Mouse (Mus musculus): ENCODE results near the gene Cfap77. TPM values are rescaled to one million over a fixed set of nuclear protein-coding genes. Genes with fewer than 3 reads are reported as not detected.
A peak's percentile ranks its signal among the peaks of the same experiment; 100 is the strongest.

Cfap77 gene
- total RNA-seq, 2 experiments from 2014 or later, result not detected

- no peak for DNase-seq
Measured at GRCm38 (mm10) chr2:28997161-28997834, 57.6 kb downstream of the Cfap77 start.

DNA sequence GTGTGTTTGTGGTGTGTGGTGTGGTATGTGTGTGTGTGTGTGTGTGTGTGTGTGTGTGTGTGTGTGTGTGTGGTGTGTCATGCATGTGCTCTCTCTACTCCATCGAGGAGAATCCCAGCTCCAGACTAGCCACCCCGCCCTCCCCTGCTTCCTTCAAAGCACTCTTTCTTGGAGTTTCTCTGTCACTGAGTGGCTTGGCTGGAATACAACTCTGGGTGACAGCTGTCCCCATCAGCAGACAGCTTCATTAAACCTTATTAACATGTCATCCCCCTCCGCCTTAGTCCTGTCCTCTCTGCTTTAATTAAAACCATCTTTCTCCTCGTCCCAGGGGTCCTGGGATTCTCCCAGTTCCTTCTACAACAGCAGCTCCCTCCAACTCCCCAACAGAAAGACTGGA lies 59.4 kb downstream of the Cfap77 start:
- DNase-seq, result no peak

- DNase-seq, result no peak
Measured at GRCm38 (mm10) chr2:28994014-28994413, 60.9 kb downstream of the Cfap77 start.

DNA sequence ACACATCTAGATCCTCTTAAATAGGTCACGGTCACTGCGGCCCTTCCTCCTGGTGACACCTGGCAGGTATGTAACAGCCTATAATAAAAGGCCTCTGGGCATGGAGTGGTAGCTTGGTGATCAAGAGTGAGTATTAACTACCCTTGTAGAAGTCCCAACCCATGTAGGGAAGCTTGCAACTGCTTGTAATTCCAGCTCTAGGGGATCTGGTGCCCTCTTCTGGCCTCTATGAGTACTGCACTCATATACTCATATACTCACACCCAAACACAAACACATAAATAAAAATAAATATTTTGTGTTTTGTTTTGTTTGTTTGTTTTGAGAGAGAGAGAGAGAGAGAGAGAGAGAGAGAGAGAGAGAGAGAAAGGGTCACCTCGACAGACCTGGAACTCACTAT lies 66.1 kb downstream of the Cfap77 start:
- DNase-seq, result no peak

DNA sequence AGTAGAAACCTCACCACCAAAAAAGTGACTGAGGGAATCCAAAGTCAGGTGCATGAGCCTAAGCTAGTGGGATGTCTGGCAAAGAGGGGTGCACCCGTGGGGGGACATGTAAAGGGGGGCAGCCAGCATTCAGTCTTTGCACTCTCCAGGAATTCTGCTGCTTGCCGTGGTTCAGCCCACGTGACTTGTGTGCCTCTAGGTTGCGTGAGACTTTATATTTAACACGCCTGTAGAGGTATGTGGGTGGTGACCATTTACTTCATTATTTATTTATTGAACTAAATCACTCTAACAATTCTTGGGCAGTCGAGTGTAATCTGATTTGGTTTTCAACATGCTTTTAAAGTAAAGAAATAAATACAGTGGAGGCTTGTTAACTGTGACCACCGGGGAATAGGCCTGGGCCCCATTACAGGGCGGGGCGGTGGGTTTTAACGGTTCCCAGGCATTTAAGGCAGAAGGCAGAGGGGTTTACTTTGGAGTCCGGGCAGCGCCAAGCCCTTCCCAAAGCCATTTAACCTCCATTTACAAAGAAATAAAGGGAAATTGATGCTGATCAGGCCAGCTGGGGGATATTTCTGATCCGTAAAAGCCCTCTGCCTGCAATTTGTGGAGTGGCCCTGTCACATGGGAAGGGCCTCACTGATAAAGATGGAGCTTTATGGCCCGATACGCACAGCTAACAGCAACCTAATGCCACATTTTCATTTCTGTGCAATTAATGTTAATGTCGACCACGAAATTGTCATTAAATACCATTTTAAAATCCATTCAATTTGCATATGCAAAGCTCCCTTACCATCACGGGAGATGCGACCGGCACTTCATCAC lies 74.6 kb downstream of the Cfap77 start:
- DNase-seq, result no peak

DNA sequence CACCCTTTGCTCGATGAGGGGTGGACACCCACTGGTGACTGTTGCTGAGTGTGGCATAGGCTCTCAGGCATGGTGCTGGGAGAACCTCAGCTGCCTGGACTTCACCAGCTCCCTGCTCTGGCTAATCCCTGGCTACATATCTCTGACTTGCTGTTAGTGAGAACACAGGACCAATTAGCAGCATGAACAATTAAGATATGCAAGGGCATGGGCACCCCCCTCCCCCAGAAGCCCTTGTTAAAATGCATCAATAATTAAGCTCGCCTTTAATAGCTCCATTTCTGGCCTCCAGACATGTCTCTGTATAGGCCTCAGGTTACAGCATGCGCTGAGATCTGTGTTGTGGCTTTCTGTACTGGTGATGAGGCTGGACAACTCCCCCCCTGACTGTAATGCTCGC lies 76.4 kb downstream of the Cfap77 start:
- no peak for DNase-seq

GRCm38 (mm10) chr2:28976635-28977034 lies 78.2 kb downstream of the Cfap77 start:
- DNase-seq, result peak; percentile 39

- DNase-seq, result no peak
Measured at GRCm38 (mm10) chr2:28975604-28976003, 79.3 kb downstream of the Cfap77 start.

DNA sequence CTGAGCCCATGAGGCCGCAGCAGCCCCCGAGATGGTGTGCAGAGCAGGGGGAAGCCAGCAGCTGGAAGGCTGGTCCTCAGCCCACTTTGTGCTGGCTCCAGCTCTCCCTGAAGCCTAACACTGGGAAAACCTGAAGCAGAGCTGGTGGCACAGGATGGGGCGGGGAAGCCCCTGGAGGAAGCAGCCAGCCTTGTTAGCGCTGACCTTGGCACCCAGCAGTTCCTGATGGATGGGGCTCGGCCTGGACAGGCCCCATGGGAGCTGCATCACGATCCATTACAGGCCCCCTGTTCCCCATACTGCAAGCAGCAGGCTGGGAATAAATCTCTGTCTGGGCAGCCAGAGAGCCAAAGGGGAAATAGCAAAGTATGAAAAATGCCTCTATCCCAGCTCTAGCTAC lies 80.3 kb downstream of the Cfap77 start:
- no peak for DNase-seq

DNA sequence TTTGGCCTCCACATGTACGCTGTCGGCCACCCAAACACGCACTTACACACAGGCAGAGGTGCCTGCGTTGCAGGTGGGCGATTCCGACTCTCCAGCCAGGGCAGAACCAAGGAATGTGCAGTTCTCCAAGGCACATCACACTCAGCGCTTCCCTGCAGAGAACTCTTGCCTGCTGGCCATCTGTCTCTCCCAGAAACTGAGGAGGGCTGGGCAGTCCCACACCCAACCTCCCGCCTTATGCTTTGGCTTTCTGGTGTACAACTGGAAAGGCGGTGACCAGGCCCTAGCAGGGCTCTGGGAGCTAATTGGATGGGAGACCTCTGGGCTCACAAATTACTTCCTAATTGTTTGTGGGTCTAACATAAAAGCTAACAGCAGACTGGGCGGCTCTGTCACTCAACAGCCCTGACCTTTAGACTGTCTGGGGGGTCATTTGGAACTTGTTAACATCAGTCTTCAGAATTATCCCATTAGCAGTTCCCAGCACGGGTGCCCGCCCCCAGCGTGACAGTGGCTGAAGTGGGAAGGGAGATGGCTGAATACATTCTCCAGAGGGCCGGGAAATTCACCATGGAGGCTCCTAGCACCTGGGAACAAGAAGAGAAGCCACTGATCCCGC lies 80.9 kb downstream of the Cfap77 start:
- no peak for DNase-seq

- no peak for DNase-seq
Measured at GRCm38 (mm10) chr2:28970424-28970823, 84.4 kb downstream of the Cfap77 start.

- DNase-seq, result no peak
Measured at GRCm38 (mm10) chr2:28968278-28968677, 86.6 kb downstream of the Cfap77 start.

DNA sequence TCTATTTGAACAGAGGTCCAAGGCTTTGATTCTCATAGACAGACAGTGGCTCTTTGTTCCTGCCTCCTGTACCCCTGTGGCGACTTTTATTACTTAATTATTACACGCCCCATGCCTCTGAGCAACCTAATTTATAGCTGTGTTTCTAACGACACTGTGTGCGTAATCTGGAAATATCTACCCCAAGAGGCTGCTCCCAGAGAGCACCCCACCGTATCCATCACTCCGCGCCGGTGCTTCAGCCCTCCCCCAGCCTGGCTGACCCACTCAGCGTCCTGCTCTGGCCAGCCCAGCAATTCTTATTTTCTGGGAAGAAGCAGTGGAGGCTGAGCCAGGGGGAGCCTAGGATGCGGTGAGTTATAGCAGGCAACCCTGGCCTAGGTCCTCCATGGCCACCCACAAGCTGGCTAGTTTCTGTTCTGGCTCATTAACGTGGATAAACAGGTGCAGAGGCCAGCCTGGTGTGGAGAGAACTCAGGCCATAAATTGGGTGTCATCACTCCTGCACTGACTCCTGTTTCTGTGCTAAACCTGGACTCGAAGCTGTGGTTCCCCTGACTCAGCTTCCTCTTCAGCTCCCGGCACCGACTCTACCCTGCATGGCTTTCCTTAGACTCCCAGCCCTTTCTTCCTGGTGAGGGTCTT lies 88.6 kb downstream of the Cfap77 start:
- peak; percentile 44 for DNase-seq

GRCm38 (mm10) chr2:28963565-28963964 lies 91.3 kb downstream of the Cfap77 start:
- no peak for DNase-seq

DNA sequence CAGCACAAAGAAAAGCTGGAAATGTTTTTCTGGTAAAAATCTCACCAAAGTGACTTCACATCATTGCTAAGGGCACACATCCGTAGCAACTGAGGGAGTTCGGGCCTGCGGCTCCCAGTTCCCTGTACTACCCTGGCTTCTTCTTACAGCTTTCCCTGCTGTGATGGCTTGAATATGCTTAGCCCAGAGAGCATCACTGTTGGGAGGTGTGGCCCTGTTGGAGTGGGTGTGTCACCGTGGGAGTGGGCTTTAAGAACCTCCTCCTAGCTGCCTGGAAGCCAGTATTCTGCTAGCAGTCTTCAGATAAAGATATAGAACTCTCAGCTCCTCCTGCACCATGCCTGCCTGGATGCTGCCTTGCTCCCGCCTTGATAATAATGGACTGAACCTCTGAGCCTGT lies 93.2 kb downstream of the Cfap77 start:
- no peak for DNase-seq

DNA sequence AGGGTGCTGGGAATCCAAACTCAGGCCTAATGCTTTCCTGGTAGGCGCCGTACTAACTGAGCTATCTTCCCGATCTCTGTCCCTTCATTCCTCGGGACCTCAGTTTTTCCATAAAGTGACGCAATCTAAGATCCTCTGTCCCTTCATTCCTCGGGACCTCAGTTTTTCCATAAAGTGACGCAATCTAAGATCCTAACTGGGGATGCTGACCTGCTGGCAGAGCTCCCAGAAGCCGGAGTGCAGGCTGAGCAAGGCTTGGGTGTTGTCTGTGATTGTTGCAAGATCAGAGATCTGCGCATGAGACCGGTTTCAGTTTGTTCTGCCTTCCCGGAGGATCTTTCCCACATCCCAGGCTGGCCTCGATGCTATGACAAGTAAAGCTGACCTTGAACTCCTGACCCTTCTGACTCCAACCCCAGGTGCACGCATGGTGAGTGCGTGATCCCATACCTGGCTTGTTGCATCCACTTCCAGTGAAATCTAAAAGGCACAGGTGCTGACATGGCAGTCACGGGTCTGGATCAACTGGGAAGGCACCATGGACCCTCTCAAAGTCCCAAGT lies 93.8 kb downstream of the Cfap77 start:
- DNase-seq, result no peak

DNA sequence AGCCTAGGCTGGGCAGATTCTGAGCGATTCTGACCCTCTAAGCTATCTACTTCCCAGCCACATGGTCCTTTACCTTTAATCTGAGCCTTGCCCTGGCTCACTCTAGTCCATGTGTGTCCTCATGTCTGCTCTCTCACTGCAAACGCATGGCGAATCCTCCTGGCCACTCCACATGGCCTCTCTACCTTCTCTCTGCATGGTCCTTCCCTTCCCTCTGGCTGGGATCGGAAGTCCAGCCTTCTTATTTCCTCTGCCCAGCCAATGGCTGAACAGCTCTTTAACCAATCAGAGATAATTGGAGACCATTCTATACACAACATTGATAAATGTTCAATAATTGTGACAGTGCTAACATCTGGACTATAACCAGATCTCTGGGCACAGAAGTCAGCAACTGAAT lies 98.0 kb downstream of the Cfap77 start:
- no peak for DNase-seq

DNA sequence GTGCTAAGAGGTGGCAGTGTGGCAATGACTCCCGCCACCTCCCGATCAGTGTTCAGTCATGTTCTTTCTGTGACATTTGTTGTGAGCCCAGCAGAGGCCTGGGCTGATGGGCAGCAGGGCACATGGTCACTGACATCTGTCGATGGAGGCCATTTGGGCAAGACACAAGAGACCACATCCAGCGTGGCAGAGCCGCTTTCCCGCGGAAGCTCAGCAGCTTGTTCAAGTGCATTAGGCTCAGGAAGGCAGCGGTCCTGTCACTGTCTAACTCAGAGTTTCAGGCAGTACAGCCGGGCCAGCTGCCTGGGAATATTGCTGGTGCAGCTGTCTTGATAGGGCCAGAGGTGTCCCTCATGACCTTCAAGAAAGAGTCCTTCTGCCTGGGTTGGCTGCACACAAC lies 100.3 kb downstream of the Cfap77 start:
- no peak for DNase-seq

- DNase-seq, result no peak
Measured at GRCm38 (mm10) chr2:28952981-28953380, 101.9 kb downstream of the Cfap77 start.

DNA sequence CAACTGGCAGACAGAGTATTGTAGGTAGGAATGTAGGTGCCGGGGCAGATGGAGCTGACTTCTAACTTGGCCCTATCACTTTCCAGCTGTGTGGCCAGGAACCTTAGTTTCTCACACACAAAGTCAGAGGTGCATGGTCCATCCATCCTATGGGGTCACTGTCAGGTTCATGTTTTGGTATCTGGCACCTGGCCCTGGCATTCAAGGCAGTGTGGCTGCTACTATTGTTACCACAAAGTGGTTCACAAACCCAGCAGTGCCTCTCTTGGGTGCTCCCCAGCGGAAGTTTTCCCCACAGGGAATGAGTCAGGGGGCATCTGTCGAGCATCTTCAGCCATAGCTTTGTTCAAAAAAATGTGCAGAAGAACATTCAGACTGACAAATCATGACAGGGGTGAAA lies 108.6 kb downstream of the Cfap77 start:
- DNase-seq, result no peak

DNA sequence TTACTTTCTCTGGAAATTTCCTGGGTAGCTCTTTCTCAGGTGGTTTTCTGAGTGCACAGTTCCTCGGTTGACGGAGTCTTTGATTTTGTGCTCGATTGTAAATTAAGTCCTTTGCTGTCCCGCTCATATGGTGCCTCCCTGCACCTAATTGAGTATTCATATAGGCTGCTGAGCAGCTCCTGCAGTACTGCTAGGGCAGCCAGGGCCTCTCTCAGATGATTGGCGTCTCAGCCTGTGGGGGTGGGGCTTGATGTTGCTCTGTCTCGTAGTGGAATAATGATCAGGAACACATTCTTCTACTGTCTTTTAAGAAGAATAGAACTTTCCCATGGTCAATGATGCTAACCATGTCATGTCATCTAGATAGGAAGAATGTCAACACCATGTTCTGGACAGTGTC lies 109.5 kb downstream of the Cfap77 start:
- no peak for DNase-seq

Data from gastrocnemius, postnatal 25 days (tissue).